Comparison of ENCODE assay signal across 1 mouse cellular context in the genomic region with DNA sequence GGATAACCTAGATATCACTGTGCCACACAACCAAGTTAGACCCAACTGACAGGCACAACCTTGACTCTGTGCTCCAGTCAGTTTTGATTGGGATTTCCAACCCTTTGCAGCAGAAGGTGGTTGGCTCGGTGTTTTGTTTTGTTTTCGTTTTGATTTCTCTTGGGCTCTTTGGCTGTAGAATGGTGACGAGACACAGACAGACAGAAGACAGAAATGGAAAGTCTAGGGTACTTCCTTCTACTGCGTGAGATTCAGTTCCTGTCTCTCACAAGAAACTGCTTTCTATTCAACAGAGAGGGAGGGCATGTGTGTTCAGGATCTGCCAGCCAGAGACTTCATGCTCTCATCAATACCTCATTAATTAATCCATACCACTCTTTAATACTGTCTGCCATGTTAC.
A peak's percentile ranks its signal among the peaks of the same experiment; 100 is the strongest.
TF ChIP-seq lines count a peak whose summit lies in the region.

No protein-coding gene starts in this region.

TF ChIP-seq in CH12.LX, 34 proteins besides CTCF, POLR2A, EP300 and RAD21:
- TF ChIP-seq CHD1 (IDR thresholded peaks at IDR 0.05; ENCODE audit: low read depth, low read length) = no peak
- TF ChIP-seq UBTF (IDR thresholded peaks at IDR 0.05; ENCODE audit: low read depth, low read length) = no peak
- no peak for TF ChIP-seq TCF12 (IDR thresholded peaks at IDR 0.05; ENCODE audit: low read depth, low read length)
- no peak for TF ChIP-seq JUND (conservative IDR thresholded peaks at IDR 0.05; ENCODE audit: low read depth, low read length)
- TF ChIP-seq ZKSCAN1 (IDR thresholded peaks at IDR 0.05; ENCODE audit: borderline replicate concordance, low read depth, low read length) = no peak
- no peak for TF ChIP-seq GABPA (IDR thresholded peaks at IDR 0.05; ENCODE audit: insufficient replicate concordance, low read depth, low read length)
- no peak for TF ChIP-seq KAT2A (IDR thresholded peaks at IDR 0.05; ENCODE audit: insufficient replicate concordance, low read length)
- no peak for TF ChIP-seq USF1 (IDR thresholded peaks at IDR 0.05; ENCODE audit: low read depth, low read length)
- peak; percentile 16; the same call in 1 of the 2 replicates for TF ChIP-seq IRF4 (IDR thresholded peaks at IDR 0.05; ENCODE audit: low read depth, low read length)
- 0 out of 2 replicates have a peak, but pooled peaks have one; percentile 46 for TF ChIP-seq ELF1 (IDR thresholded peaks at IDR 0.05; ENCODE audit: low read depth, low read length)
- TF ChIP-seq JUN (IDR thresholded peaks at IDR 0.05; ENCODE audit: insufficient read depth, low read depth, low read length) = no peak
- TF ChIP-seq HCFC1 (IDR thresholded peaks at IDR 0.05; ENCODE audit: low read depth, low read length) = 0 out of 2 replicates have a peak, but pooled peaks have one; percentile 14
- no peak for TF ChIP-seq NELFE (IDR thresholded peaks at IDR 0.05; ENCODE audit: low read depth, low read length)
